Mouse (Mus musculus): ENCODE measurements around the gene Scarf2.

The Scarf2 gene

GRCm38 (mm10) chr16:17798321-17799180 lies 1.5 kb downstream of the Scarf2 start:
- DNase-seq (ENCODE audit: low read depth, low spot score): no peak

GRCm38 (mm10) chr16:17799584-17799983 lies 2.5 kb downstream of the Scarf2 start:
- DNase-seq (ENCODE audit: low read depth, low spot score): no peak

GRCm38 (mm10) chr16:17801777-17802455 lies 4.8 kb downstream of the Scarf2 start:
- no peak for DNase-seq (ENCODE audit: low read depth, low spot score)

GRCm38 (mm10) chr16:17802456-17802838 lies 5.4 kb downstream of the Scarf2 start:
- DNase-seq (ENCODE audit: low read depth, low spot score): no peak

- no peak for DNase-seq (ENCODE audit: low read depth, low spot score)
Measured at GRCm38 (mm10) chr16:17802839-17803674, 6.0 kb downstream of the Scarf2 start.

GRCm38 (mm10) chr16:17803675-17804448 lies 6.8 kb downstream of the Scarf2 start:
- no peak for DNase-seq (ENCODE audit: low read depth, low spot score)

- DNase-seq (ENCODE audit: low read depth, low spot score): no peak
Measured at GRCm38 (mm10) chr16:17804449-17804912, 7.4 kb downstream of the Scarf2 start.

- DNase-seq (ENCODE audit: low read depth, low spot score): no peak
Measured at GRCm38 (mm10) chr16:17804982-17805381, 7.9 kb downstream of the Scarf2 start.

- DNase-seq (ENCODE audit: low read depth, low spot score): no peak
Measured at GRCm38 (mm10) chr16:17806581-17807191, 9.6 kb downstream of the Scarf2 start.

- peak; percentile 88 for DNase-seq (ENCODE audit: low read depth, low spot score)
Measured at GRCm38 (mm10) chr16:17807192-17808009, 10.3 kb downstream of the Scarf2 start.

GRCm38 (mm10) chr16:17809125-17809524 lies 12.0 kb downstream of the Scarf2 start:
- no peak for DNase-seq (ENCODE audit: low read depth, low spot score)

- DNase-seq (ENCODE audit: low read depth, low spot score): no peak
Measured at GRCm38 (mm10) chr16:17809711-17810110, 12.6 kb downstream of the Scarf2 start.

GRCm38 (mm10) chr16:17812120-17812519 lies 15.0 kb downstream of the Scarf2 start:
- DNase-seq (ENCODE audit: low read depth, low spot score): no peak

GRCm38 (mm10) chr16:17813173-17813572 lies 16.1 kb downstream of the Scarf2 start:
- no peak for DNase-seq (ENCODE audit: low read depth, low spot score)

- no peak for DNase-seq (ENCODE audit: low read depth, low spot score)
Measured at GRCm38 (mm10) chr16:17815411-17816402, 18.6 kb downstream of the Scarf2 start.

GRCm38 (mm10) chr16:17816528-17816927 lies 19.4 kb downstream of the Scarf2 start:
- DNase-seq (ENCODE audit: low read depth, low spot score): no peak

GRCm38 (mm10) chr16:17826500-17826899 lies 29.4 kb downstream of the Scarf2 start:
- DNase-seq (ENCODE audit: low read depth, low spot score): no peak

- DNase-seq (ENCODE audit: low read depth, low spot score): no peak
Measured at GRCm38 (mm10) chr16:17828229-17828628, 31.1 kb downstream of the Scarf2 start.

GRCm38 (mm10) chr16:17828867-17829266 lies 31.8 kb downstream of the Scarf2 start:
- no peak for DNase-seq (ENCODE audit: low read depth, low spot score)

Measured in brain, embryonic 18.5 days (tissue).